Mouse (Mus musculus) skeletal muscle tissue, adult 2 months (tissue): ENCODE measurements around the gene 4930519G04Rik.
"Not testable (repeated sequence)": the region's sequence is repeated elsewhere in the genome, so short reads cannot be mapped to it uniquely, and the experiment has no call there.

Experiments used
- DNase-seq: peaks from one replicate; pipeline ENCODE4 v3.0.0-alpha.2; 2012; ENCODE audit warnings: low read depth, low spot score

4930519G04Rik gene

DNA sequence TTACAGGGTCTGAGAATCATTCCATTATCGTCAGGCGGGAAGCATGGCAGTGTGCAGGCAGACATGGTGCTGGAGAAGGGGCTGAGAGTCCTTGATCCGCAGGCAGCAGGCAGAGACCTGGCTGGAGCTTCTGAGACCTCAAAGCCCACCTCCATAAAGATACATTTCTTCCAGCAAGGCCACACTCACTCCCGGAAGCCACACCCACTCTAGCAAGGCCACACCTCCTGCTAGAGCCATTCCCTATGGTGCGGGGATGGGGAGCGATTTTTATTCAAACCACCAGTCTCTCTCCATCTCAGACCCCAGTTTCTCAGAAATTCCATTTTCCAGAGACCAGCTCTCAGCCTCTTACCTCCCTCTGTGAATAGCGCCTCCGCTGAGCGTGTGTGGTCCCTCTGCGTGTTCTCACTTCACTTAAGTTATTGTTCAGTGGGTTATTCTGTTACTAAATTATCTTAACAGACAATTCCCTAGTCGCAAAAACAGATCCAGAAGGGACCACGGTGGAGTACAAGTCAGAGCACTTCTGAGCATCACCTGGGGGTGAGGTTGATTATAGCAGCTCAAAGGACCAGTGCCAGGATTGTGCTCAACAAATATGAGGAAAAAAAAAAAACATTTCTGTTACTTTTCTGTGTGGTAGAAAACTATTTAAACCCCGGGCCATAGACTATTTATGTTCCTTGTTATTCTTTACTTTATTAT is 55.3 kb downstream of the 4930519G04Rik start:
- no peak for DNase-seq

DNA sequence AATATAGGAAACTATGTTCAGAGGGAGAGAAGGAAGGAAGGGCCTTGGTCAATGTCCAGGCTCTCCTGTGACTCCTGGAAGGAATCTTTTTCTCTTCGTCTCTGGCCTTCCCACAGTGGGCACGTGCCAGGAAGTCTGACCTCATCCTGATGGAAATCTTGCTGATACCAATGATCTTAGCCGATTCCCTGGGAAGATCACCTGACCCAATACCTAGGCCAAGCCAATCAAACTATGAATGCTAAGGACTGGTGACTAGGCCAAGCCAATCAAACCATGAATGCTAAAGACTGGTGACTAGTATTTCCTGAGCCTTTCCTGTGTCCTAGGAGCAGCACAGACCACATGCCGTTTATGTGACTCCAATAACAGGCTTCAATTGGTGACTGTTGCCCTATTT is 60.2 kb downstream of the 4930519G04Rik start:
- DNase-seq = no peak

DNA sequence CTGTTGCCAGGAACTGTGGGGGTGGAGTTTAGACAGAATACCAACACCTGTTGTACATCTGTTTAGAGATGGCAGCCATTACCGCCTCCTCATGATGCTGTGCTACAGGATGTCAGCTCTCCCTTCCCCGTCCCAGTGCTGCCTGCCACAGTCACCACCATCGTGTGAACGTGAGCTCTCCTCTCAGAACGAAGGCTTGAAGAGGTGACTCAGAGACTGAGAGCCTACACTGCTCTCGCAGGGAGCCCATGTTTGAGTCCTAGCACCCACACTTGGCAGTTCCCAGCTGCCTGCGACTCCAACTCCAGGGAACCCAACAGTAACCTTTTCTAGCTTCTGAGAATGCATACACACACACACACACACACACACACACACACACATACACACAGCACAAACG is 61.4 kb downstream of the 4930519G04Rik start:
- DNase-seq = no peak

DNA sequence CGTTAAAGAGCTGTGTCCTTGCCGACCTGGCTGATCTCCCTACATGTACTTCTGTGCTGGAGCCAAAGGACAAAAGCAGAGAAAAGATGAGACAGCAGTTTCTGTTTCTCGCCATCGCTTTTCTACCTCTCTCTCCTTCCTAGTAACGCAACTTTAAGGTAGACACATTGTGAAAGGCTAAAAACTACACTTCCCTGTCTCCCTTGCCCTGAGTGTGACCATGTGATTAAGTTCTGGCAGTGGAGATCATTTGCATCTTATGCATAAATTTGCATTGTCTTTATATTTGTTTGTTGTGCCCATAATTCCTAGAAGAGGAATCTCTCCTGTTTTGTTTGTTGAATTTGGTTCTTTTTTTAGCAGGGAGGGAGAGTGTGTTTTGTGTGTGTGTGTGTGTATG is 62.4 kb downstream of the 4930519G04Rik start:
- DNase-seq = no peak

DNA sequence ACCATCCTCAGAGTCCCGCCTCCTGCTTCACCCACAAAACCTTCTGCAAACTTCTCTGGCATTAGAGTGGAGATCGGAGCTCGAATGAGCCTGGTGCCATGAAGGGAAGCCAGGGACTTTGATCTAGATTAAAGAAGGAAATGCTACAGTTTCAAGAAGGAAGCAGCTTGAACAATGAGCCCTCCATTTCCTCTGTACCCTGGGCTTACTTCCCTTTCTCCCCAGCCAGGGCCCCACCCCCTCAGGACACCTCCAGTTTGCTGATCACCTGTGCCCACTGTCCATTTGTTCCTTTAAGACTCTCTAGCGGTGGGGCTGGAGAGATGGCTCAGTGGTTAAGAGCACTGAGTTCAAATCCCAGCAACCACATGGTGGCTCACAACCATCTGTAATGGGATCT is 63.3 kb downstream of the 4930519G04Rik start:
- DNase-seq = no peak

DNA sequence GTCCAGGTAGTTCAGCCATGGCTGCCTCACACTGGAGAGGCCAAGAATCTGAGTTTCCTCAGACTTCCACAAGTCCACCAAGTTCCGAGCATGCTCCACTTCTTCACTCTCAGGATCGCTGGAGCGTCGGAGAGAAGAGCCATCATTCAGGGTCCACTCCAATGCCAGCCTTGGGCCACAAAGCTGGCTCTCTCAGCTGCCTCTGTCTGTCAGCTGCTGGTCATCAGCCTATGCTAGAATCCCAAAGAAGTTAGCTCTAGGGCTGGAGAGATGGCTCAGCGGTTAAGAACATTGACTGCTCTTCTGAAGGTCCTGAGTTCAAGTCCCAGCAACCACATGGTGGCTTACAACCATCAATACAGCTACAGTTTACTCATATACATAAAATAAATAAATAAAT is 63.9 kb downstream of the 4930519G04Rik start:
- DNase-seq = not testable (repeated sequence)

DNA sequence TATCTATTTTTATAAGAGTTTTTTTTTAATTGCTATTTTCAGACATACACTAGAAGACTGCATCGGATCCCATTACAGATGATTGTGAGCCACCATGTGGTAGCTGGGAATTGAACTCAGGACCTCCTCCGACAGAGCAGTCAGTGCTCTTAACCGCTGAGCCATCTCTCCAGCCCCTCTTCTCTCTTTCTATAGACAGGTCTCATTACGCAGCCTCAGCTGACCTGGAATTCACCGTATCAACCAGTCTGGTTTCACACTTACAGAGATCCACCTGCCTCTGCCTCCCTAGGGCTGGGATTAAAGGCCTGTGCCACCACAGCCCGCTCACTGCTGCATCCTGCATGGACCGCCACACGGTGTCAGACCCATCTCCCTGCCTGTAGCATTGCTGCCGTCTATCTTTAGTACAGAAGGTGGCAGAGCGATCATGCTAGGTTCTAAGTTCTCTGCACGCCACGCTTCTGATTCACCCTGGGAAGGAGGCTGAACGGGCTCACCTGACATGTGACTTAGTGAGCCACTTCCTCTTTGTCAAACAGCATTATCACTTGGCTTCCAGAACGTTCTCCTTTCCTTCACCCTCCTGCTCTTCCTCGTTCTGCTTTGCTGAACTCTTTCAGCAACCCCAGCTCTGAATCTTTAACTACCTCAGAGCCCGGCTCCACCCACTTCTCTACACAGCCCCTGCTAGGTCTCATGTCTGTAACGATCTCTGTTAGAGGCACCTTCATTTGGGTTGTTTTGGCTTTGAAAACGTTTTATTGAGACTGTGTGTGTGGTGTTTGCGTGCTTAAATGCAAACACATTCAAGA is 68.3 kb downstream of the 4930519G04Rik start:
- DNase-seq = peak; percentile 29

DNA sequence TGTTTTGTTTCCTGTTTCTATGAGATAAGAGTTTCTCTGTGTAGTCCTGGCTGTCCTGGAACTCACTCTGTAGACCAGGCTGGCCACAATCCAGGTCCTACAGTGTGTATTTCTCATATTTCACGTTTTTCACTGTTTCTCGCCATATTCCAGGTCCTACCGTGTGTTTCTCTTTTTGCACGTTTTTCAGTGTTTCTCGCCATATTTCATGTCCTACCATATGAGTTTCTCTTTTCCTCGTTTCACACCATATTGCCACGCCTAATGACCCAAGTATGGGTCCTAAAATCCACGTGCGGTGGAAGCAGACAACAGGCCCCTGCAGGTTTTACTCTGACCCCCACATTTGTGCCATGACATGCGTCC is 68.9 kb downstream of the 4930519G04Rik start:
- DNase-seq = no peak

DNA sequence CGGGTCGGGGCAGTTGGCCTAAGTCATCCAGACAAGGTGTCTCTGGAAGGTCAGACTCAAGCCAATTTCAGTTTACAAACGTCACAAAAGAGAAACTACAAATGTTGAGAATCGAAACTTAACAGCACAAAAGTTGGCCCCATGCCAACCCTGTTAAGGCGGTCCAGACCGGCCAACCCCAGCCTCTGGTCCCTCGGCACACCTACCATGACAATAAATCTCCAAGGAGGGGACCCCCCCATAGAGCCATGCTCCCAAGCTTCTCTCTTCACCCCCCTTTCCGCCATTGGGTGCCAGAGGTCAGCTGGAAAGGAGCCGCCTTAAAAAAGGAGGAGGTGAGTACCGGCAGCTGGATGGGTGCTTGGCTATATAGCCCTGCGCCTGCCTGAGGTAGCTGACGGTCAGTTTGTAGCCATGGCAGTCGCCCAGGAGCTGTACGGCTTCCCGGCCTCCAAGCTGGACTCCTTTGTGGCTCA is 69.6 kb downstream of the 4930519G04Rik start, which contains the start of gene Oasl1:
Gene Oasl1 (plus strand): TSS at position 243 of the 476 bp plus-strand sequence.
- DNase-seq = peak; percentile 56

DNA sequence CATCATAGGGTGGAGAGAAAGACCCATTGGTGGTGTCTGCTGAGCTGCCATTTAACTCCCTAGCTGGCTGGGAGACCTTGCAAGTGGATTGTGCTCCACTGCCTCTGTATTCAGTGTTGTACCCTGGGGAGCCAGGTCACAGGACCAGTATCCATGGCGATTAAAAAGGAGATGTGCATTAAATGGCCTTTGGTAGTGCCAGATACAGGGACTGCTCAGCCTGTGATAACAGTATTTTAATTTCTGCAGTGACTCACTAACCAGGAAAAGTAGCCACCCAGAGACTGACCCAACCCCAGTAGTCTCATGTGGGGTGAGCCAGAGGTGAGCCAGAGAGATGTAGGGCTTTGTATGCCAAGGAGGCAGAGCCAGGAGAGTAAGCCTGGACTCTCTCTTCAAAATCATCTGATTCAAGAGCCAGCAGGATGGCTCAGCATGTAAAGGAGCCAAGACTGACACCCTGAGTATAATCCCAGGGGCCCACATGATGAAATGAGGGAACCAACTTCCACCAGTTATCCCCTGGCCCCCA is 72.8 kb downstream of the 4930519G04Rik start:
- DNase-seq = peak; percentile 39

DNA sequence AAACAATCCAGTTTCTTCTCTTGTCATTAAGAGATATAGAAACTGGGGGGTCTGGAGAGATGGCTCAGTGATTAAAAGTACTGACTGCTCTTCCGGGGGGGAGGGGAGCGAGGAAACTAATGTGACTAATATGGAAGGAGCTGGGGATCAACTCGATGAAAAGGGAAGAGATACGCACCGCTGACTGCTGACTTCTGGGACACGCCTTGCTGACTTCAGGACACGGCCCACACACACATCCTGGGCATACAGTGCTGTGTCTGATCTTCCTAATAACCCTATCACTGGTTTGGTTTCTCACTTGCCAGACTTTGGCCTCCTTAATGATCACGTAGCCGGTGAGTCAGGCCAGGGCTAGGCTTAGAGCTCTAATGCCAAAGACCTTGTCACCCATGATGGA is 73.3 kb downstream of the 4930519G04Rik start:
- DNase-seq = peak; percentile 30

DNA sequence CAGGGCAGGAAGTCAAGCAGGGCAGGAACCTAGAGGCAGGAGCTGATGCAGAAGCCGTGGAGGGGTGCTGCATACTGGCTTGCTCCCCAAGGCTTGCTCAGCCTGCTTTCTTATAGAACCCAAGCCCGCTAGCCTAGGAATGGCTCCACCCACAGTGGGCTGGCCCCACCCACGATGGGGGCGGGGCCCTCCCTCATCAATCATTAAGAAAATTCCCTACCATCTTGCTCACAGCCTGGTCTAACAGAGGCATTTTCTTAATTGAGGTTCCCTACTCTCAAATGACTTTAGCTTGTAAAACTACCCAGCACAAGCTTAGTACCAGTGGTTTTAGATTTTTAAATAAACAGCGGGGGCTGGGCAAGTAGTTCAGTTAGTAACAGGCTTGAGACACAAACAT is 78.2 kb downstream of the 4930519G04Rik start:
- no peak for DNase-seq

DNA sequence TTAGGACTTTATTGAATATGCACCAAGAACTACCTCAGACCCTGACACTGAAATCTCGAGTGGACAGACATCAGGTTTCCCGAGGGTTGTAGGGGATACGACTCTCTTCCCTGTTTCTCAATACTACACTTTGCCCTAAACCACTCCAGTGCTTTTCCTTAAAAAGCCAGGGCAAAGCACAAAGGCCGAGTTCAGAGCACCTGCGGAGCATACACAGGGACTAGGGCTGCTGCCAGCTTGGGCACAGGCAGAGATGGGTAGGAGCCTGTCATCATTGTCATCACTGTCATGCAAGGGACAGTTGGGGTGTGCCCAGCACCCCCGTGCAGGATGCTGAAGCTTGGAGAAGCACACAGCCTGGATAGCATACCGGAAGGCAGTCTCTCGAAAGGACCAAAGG is 79.7 kb downstream of the 4930519G04Rik start:
- no peak for DNase-seq
